Mouse (Mus musculus) cerebellum, adult (tissue): ENCODE measurements around the gene Synj2bp.
A peak's percentile ranks its signal among the peaks of the same experiment; 100 is the strongest.
"Not testable (repeated sequence)": the region's sequence is repeated elsewhere in the genome, so short reads cannot be mapped to it uniquely, and the experiment has no call there.

ENCODE experiments used
- ATAC-seq: cut with Nextera tagmentation; 2 replicates; pipeline ENCODE4 v1.9.2; 2017; ENCODE audit warnings: mild to moderate bottlenecking, moderate library complexity, mixed read lengths; ENCODE audit not compliant: insufficient number of reproducible peaks, low FRiP score, low TSS enrichment

The Synj2bp gene

DNA sequence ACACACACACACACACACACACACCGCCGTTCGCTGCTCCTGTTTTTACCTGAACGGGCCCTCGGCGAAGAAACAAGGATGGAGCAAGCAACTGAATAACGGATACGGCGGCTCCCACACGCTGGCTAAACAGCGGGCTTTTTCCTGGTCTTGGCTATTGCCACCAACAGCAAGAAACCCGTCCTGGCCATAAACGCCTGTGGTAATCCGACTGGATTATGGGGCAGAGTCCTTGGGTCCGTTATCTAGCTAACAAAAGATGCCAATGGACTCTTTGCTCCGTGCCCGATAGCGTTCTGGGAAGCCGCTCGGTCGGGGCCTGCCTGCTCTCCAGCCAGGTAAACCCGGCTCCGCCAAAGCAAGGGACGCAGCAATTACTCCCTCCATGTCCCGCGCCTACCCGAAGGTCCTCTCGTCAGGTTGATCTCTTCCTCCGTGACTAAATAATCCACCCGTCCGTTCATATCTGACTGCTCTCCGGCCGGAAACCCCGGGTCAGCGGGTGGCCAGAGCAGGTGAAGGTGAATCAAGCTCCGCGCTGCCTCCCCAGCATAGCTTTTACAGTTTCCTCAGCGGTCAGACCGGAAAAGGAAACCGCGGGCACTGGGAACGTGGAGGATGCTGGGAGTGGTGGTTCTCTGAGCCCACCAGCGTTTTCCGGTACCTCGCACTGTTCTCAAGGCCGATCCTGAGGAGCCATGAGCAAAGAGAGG is at the start of gene Synj2bp, which contains the start of gene Gm20498:
Gene Synj2bp (minus strand): TSS at position 596 of the 713 bp plus-strand sequence.
Gene Gm20498 (minus strand): TSS at position 590 of the 713 bp plus-strand sequence.
- ATAC-seq = peak; percentile 97

DNA sequence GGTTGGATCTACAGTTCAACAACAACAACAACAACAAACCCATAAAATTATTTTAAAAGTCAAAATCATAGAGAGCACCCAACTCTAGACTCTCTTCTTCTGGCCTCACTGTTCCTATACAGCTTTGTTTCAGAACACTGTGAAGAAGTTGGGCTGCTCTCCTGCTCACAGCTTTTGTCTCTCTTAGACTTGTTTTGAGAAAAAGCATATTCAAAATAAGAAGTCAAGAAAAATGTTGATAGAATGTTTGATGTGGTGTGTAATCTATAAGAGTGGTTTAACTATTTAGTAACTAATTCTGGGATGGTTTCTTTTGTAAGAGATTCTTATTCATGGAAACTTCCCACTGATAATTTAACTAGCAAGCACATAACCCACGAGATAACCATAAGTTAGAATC is 35.7 kb upstream of the Synj2bp start, which contains the start of gene Adam21:
Gene Adam21 (minus strand): TSS at position 101 of the 400 bp plus-strand sequence.
- no peak for ATAC-seq

GRCm38 (mm10) chr12:81567931-81568330 is 35.2 kb upstream of the Synj2bp start:
- ATAC-seq = no peak

DNA sequence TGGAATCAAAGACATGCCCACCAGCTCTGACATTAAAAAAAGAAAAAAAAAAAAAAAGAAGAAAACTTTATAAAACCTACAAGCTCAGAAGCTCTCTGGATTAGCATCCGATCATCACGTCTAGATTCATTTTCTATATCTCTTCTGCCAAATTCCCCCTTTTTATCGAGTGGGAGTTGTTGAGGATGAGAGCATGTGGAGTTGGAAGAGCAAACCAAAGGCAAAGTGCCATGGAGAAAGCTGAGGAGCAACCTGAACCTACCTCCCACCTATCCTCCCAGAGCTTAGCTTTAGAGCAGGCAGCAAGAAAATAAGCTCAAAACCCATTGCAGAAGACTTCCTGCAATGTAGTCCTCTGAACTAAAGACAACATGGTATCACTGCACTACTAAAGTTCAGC is 31.5 kb upstream of the Synj2bp start:
- ATAC-seq = no peak

DNA sequence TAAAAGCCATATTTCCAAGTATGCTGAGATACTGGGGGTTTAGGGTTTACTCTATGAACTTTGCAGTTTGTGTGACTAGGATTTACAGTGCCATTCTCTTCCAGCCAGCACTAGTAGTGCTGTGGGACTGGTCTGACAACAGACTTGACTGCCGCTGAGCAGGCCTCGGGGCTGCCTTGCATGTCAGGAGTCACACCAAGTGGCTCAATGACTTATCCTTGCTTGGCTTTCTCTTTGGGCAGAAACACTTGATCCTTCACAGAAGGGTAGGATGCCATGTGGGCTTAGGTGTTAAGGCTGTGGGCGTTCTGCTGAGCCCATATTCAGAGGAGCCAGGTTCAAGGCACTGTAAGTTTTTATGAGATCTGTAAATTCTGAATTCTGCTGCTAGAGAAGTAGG is 16.6 kb upstream of the Synj2bp start:
- no peak for ATAC-seq

DNA sequence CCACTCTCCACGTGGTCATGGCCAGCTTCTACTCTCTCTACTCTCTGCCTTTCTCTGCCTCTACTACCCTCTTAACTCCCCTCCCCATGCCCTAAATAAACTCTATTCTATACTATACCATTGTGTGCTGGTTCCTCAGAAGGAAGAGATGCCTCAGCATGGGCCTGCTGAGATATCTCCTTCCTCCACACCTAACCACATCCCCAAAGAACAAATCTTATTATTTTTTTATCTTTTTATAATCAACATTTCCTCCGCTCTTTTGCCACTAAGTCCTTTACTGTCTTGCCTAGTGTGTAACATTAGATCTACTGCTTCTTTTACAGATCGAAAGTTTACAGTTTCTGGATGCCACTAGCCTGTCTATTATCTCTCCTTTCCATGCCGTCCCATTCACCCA is 14.5 kb upstream of the Synj2bp start:
- no peak for ATAC-seq

- no peak for ATAC-seq
Measured at GRCm38 (mm10) chr12:81533029-81533419, 313 bp upstream of the Synj2bp start.

DNA sequence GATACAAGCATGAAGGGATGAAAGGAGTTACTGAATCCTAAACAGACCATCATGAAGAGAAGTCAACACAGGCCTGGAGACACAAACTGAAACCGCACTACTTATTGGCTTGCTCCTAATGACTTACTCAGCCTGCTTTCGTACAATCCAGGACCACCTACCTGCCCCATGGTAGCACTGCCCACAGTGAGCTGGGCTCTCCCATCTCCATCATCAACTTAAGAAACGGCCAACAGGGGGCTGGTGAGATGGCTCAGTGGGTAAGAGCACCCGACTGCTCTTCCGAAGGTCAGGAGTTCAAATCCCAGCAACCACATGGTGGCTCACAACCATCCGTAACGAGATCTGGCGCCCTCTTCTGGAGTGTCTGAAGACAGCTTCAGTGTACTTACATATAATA is 2.1 kb downstream of the Synj2bp start:
- ATAC-seq = not testable (repeated sequence)

GRCm38 (mm10) chr12:81496906-81497305 is 35.8 kb downstream of the Synj2bp start:
- not testable (repeated sequence) for ATAC-seq

- ATAC-seq = no peak
Measured at GRCm38 (mm10) chr12:81490491-81490890, 42.2 kb downstream of the Synj2bp start.

- ATAC-seq = no peak
Measured at GRCm38 (mm10) chr12:81485311-81485710, 47.4 kb downstream of the Synj2bp start.

DNA sequence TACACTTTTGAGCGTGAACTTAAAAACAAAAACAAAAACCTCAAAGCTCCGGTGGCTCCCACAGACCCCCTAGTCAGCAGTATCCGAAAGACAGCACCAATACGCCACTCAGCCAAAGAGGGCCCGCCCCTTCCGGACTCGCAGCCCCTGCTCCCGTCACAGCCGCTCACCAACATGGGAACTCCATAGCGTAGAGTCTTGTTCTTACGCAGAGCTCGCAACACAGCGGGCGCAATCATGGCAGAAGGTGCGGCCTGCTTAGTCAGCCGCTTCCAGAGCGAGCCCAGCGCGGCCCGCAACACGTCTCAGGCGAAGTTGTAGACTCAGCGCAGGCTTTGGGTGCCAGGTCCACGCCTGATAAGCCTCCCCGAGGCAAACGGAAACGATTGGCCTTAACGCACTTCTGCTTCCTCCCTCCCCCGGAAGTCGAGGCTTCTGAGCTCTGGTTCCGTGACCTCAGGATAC is 48.0 kb downstream of the Synj2bp start, which contains the start of gene Cox16:
Gene Cox16 (minus strand): TSS at position 401 of the 465 bp plus-strand sequence.
- peak; percentile 94 for ATAC-seq

DNA sequence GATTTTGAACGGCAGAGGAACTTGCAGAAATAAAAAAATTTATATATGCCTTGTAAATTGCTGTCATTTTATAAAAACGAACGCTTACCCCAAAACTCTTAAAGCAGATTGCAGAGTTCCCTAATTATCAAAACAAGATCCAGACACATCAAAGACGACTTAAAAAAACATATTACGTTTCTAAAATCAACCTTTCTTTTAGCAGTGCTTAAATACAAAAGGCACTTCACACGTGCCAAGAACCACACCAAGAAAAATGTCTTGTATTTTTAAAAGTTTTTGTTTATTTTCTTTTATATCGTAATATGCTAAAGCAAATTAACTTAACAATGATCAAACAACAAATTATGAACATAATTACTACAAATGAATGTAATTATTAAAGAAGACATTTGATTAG is 48.5 kb downstream of the Synj2bp start:
- no peak for ATAC-seq

- ATAC-seq = no peak
Measured at GRCm38 (mm10) chr12:81483656-81484055, 49.1 kb downstream of the Synj2bp start.

DNA sequence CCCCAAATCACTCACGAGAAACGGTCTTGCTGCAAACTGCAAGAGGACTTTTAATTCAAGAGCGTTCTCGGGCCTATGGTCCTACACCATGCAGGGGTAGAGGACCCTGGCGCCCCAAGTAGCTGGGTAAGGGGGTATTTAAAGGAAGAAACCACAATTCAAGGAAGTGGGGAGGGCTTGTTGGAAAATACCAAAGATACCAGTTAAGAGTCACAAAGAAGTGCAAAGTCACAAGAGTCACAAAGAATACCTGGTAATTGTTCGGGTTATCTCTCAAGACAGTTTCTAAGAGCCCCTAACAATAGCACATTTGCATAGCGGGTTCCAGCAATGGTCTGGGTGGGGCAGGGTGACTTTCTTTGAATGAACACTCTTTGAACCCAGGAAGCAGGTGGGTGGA is 73.7 kb downstream of the Synj2bp start:
- not testable (repeated sequence) for ATAC-seq
